Mouse (Mus musculus) testis, postnatal 10 days (tissue): ENCODE results near the gene Efcab7.

ENCODE experiments used
- DNase-seq: peaks from one replicate; pipeline ENCODE4 v3.0.0; 2021; ENCODE audit warnings: low spot score

Gene Efcab7

DNA sequence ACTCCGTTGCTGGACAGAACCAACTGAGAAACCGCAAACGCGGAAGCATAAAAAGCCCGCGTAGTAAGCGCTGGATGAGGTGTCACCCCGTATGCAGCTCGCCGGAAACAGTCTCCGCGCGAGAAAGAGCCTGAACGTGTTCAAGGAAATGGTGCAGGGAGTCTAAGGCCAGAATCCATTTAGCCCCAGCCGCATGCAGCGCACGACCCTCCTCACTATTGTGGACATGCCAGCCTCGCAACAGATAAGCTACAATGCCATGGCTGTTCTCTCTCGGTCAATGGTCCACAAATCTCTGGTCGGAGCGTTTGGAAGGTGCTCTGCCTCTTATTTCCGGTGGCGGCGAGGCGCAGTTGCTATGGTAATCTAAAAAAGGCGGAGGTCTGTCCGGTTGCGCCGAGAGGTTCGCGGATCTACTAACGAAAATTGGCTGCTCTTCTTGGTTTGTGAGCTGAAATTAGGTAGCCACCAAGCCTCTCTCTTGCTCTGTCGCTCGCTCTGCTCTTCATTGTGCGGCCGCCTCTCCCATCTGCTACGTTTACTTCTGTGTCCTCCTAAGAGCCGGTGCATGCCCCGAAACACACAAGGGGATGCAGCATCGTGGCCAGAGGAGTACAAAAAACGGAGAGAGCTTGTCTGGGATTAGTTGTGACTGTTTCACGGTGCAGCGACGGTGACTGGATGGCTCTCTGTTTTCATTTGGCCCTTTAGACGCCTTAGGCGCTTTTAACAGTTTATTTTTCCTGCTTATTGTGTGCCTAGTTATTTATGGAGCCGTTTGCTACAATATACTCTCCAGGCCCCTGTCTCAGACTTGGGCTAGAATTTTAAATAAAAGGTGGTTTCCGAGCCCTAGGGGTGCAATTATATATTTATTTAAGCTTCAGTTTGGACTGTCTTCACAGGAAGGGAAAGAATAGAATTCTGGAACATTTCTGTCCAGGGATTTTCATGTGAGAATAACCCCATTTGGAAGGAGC is at the start of gene Efcab7:
TSS of gene Efcab7 (plus strand) at position 105 of the 980 bp plus-strand sequence.
- DNase-seq: peak; percentile 87

DNA sequence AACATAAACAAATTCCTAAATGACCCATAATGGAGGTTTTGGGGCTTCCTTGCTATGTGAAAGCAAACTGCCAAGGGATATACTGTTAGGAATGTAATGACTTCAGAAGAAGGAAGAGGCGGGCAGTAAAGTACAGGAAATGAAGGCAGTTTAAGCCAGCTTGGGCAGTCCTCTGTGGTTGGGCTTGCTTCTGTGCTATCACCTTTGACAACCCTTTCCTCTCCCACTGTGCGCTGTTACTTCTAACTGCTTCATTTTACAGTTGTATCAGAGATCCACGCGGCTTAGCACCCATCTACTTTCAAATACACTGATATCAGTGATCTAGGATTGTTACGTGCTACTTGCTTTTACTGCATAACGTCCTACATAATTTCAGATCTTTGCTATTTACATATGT is 36.6 kb upstream of the Efcab7 start:
- DNase-seq: no peak

DNA sequence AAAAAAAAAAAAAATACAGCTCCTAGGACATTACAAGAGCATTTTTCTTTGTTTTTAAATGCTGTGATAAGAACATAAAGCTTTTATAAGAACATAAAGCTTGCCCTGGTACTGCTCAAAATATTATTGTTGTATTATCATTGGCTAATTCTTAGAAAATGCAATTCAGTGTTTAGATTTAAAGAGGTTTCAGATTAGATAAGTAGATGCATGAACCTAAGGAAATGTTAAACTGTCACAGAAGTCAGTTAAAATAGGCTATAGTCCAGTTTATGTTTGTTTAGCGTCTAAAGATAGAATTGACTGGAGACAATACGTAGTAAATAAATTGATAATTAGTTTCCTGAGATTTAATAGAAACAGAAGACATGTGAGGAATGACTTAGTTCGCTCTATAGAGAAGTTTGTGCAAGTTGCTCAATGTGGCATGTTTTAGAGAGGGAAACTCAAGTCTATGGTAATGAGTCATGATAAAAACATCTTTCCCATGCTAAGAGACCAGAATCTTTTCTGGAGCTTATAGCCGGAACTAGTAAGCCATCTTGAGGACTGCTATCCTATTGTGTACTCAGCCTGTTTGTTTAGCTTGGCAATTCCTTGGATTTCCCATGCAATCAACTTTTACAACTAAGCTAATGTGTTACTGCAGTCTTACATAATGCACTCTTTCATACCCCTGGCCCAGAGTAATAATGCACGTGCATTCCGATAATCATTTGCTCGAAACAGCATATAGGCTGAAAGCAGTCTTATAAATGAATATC is 12.1 kb upstream of the Efcab7 start:
- no peak for DNase-seq

DNA sequence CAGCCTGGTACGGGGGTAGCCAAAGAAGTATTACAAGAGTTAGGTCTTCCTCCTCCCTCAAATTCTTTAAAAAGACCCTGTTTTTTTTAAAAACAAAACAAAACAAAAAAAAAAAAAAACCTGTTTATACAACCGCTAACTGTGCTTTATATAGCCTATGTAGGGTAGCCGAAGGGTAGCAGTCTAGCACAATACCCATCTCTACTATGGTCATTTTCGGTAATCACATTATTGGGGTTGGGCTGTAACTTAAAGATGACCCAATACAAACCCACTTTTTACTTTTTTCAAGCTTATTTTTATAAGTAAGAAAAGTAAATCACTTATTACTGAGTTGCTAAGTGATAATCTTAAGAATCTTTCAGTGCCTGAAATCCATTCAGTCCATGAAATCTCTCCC is 661 bp upstream of the Efcab7 start:
- DNase-seq: no peak

DNA sequence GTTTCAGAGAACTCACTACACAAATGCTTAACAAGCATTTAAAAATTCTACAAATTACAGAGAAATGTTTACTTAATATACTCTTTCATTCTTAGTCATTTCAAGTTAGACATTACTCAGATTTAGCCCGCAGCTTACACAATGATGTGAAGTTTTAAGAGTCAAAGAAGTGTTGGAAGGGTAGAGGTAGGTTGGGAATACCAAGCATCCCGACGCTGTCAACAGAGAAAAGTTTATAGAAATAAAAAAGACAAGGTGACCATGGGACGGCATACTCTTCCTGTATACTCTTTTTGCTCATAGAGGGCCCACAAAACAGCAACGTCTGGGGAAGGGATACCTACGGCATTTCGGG is 282 bp upstream of the Efcab7 start:
- DNase-seq: no peak

DNA sequence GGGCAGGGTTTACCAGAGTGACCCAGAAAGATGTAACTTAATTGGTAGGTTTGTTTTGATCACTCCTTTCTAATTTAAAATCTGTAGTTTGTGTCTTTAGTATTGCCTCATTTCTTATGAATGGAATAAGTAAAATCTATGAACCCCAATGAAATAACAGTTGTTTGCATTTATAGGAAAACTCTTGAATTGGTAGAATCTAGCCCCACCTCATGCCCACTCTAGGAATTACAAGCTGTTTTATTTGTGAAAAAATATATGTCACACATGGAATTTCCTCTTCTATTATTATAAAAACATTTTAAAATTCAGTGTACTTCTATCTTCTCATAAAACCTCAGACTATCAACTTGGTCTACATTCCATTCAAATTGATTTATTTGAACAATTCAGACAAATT is 52.9 kb downstream of the Efcab7 start:
- DNase-seq: no peak

DNA sequence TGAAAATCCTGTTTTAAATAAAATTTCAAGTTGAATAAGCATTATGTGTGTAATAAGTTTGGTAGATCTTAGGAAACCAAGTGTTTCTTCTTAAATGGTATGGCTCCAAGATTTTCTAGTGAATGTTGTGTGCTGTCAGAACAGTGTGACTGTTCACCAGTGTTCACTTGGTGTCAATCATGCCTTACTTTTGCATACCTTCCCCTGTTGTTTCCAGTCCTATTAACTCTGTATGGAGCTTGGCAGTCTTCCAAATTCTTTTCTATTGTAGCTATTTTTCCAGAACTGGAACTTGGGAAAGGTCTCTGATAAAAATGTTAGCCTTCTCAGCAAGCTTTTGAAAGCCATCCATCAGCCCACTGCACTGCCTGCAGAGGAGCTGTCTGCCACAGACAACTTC is 53.4 kb downstream of the Efcab7 start:
- no peak for DNase-seq

DNA sequence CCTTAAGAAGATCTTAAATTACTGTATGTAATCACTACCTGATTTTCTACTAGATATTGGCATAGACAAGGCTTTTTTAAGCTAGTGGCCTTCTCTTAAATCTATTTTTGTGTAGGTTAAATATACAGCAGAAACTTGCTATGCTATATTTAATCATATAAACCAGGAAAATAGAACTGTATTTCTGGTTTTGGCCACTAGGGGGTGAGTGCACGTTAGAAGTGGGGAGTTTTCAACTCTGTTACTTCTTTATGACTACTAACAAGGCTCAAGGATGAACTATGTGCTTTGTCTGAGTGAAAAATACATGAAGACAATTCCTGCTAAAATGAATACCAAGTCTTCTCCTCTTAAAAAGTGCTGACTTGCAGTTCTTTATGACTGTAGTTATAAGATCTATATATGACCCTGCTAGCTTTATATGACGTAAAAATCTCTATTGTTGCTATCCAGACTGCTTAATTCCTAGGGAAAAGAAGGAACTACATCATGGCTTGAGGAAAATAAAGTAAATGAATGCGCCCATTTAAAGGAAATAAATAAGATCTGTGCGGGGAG is 85.0 kb downstream of the Efcab7 start:
- no peak for DNase-seq

DNA sequence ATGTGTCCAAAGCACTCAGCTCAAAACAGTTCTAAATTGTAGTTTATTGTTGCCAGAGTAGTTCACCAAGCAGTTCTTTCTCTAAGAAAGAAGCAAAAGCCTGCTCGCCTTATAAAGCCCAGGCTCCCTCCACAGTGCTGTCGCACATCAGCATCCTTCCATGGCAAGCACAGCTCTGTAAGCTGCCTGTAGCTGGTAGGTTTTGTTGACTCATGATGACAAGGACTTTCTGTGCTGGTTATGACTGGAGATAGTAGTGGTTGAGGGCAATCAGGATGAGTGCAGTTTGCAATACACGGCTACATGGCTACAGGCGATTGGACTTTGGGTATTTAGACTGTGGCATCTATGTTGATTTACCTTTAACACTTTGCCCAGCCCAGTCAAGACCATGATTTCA is 97.4 kb downstream of the Efcab7 start:
- no peak for DNase-seq

DNA sequence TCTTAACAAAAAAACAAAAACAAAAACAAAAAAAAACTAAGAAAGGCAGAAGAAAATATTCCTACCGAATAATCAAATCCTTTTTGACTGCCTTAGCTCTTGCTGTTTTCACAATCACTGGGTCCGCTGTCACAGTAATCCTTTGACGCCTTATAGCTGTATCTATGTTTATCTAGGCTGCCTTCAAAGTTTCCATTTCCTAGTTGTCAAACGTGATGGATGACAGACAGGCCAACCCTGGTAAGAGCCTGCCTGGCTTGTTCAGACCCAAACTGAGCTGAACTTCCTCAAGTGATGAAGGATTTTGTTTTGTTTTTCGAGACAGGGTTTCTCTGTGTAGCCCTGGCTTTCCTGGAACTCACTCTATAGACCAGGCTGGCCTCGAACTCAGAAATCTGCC is 99.5 kb downstream of the Efcab7 start:
- no peak for DNase-seq

DNA sequence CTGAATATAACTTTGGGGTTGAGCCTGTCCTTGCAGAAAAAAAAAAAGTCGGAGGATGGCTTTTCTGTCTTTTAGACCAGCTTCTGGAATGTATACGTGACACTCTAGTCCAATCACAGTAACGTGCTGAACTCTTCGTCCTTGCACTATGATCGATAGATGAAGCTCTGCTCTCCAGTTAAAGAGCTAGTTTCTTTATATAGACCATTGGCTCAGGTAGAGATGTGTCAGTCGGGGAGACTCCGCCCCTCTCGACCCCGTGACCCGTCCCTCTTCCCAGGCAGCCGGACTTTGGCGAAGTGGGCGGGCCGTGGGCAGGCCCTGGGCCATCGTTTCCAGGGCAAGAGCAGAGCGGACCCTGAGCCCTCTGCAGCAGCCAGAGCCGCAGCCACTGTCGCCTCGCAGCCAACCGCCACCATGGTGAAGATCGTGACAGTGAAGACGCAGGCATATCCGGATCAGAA is 100.2 kb downstream of the Efcab7 start, which contains the start of gene Pgm1:
TSS of gene Pgm1 (plus strand) at position 266 of the 464 bp plus-strand sequence.
- DNase-seq: peak; percentile 91

DNA sequence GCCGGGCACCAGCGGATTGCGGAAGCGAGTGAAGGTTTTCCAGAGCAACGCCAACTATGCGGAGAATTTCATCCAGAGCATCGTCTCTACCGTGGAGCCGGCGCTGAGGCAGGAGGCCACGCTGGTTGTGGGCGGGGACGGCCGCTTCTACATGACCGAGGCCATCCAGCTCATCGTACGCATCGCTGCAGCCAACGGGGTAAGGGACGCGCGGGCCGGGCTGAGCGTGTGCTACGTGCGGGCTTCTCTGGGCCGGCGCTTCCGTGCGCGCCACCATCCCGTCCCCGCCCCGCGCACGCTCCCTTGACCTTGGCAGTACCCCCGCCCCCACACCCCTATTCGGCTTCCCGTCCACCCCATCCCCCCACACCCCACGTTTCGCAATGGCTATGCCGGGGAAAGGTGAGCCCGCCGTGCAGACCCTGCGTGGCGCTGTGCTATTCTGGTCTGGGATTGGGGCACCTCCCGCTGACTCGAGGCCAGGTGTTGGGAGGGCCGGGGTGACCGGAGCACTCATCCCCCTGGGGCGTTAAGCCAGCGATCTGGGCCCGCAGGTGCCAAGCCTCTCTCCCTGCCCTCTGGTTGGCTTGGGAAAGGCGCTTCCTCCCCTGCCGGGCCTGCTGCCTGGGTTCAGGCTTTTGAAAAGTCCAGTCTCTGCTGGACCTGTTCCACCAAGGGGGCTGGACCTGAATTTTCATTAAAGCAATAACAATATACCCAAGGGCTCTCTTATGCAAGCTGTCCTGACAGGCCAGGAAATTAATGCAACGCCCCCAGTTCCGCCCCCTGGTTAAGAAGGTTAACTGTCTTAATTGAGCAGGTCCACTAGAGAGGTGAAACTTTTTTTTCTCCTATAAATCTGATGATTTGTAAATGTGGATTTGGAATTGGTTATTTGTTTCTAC is 100.9 kb downstream of the Efcab7 start, which contains the start of gene Itgb3bp:
TSS of gene Itgb3bp (minus strand) at position 201 of the 905 bp plus-strand sequence.
- DNase-seq: peak; percentile 87

DNA sequence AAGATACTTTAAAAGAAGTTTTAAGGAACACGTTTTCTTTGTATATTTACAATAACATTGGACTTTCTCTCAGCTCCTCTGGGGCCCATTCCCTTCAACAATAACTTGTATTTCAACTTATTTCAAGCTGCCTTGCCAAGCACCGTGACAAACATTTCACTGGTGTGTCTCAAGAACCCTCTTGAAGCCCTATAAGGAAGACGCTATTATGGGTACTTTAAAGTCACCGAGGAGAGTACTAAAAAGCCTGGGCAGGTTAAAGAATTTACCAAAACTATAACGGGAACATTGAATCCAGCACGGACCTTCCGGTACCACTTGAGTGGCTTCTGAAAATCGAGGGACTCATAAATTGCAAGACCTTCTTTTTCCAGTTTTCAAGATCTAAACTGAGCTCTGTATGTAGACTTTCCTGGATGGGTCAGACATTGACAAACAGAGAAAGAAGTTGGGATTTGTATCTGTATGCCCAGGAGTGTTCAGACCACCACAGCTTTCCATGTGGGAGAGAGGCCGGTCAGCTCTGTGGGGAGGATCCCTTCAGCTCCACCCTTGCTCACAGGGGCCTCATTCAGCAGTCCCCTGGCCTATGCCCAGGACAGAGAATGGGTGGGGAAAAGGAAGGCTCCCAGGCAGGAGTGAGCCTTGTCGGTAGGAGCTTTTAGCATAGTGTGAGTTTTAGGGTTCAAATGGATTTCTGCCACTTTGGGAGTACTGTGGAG is 101.7 kb downstream of the Efcab7 start:
- no peak for DNase-seq

DNA sequence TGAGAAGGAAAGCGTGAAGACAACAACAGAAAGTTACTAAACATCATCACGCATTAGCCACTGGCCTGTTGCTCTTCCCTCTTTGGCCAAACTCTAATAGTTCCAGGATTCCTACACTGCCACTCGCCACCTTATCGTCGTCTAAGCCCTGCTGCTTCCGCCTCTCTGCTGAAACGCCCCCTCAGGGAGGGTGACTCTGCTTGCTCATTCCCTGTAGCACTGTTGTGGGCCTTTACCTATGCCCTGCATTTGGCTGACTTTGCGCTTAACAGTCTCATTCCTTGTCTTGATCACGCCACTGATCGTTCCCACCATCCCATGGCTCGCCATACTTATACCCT is 102.2 kb downstream of the Efcab7 start:
- no peak for DNase-seq

DNA sequence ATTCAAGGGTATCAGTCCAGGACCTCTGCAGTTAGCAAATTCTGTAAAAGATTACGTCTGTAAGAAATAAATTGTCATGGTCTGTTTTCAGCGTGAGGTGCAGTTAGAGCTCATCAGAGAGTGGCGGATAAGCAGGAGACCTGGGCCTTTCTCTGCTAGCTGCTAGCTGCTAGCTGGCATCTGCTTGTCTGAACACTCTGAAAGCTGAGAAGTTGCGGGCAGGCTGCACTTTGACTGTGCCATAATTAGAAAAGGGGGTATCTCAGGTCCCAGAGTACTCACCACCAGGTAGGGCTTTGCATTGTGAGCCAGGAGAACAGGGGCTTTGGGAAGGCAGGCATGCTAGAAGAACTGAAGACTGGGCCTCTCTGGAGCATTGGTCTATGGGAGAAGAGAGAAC is 102.8 kb downstream of the Efcab7 start:
- DNase-seq: no peak

DNA sequence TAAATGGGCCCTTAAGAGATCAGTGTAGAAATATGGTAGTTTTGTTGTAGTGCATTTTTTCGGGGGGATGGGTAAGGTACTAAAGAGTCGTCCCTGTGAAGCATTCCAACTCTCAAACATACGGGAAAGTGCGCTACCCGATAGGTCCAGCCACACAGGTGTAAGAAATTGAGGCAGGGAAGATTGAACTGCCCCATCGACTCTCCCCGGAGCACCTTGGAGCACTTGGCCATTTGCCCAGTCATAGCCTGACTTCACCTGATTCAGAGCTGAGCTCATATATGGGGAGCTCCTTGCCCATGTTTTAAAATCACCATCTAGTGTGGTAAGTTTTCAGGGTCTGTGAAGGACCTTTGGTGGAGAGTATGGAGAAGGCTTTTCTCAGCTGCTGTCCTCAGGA is 105.9 kb downstream of the Efcab7 start:
- DNase-seq: peak; percentile 51

DNA sequence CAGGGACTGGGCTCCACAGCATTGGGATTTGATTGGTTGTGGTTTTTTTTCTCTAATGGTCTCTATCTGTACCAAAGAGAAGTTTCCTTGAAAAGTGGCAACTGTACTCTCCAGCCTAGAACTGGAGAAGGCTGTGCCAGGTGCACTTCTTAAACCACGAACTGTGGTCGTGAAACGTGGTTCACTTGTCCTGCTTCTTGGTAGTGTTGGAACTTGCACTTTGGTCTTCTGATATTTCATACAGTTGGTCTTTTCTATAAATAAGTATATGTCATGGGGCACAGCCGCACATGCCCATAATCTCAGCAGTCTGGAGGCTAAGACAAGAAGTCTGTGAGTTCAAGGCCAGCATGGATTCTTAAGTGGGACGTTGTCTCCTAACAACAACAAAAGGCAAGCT is 107.3 kb downstream of the Efcab7 start:
- peak; percentile 5 for DNase-seq

DNA sequence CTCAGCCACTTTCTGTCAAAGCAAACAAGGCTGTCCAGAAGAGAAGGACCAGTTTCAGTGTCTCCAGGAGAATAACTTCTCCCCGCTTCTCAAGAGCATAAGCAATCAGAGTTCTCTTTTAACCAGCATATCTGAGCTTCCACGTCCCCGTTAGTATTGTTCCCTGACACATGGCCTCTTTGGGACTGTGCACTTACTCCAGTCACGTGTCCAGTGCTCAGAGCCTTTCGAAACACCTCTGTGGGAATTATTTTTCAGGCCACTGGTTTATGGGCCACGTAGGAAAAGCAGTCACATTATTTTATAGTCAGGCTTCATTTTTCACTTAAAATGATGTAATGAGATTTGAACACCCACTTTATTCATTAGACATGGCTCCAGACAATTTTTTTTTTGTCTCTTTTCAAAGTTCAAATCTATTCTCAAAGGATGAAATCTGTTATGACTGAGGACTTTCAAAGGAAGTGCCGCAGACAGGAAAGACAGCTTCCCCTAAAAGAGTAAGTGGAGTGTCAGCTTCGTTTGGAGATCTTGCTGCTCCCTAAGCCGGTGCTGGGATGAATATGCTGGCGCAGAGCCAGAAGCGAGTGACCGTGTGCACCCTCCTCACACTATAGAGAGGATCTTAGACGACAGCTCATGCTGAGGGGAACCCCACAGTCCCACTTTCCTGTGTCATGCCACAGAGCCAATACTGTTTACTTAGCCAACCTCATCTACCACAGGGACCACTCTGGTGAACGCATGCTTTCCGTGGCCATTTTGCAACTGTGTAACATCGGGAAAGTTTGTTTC is 110.9 kb downstream of the Efcab7 start:
- DNase-seq: peak; percentile 44

DNA sequence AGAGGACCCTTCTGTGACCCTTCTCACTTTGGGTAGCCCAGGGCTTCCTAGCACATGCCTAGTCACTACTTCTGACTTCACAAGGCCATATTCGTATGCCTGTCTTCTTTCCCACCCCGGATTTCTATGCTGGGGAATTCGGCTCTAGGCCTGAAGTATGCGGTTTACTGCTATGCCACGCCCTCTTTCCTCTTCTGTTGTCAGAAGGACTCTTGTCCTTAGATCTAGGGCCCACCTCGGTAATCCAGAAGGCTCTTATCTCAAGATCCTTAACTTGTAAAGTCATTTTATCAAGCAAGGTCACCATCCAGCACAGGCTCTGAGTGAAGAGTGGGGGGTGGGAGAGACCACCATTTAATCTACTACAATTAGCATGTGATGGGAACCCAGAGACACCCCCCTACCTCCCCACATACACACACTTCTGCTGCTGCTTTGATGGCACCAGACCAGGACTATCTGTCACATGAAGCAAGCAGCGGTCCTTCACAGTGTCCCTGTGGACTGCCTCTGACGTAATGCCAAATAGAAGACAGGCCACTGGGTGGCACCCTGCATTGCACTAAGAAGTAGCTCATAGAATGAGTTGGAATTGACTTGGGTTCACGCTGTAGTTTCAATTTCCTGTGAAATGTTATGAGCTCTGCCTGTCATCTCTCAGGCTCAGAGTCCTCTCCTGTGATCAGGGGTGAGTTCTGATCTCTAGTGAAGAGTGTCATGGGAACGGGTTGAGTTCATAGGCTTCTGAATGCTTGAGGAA is 112.8 kb downstream of the Efcab7 start:
- DNase-seq: peak; percentile 43
